Mouse (Mus musculus) layer of hippocampus, adult 11-12 months (tissue): Measurements from ENCODE around the gene Stambpl1.

Experiments used
- DNase-seq: peaks from one replicate; pipeline ENCODE4 v3.0.0; 2022; ENCODE audit warnings: low spot score

Stambpl1 gene

DNA sequence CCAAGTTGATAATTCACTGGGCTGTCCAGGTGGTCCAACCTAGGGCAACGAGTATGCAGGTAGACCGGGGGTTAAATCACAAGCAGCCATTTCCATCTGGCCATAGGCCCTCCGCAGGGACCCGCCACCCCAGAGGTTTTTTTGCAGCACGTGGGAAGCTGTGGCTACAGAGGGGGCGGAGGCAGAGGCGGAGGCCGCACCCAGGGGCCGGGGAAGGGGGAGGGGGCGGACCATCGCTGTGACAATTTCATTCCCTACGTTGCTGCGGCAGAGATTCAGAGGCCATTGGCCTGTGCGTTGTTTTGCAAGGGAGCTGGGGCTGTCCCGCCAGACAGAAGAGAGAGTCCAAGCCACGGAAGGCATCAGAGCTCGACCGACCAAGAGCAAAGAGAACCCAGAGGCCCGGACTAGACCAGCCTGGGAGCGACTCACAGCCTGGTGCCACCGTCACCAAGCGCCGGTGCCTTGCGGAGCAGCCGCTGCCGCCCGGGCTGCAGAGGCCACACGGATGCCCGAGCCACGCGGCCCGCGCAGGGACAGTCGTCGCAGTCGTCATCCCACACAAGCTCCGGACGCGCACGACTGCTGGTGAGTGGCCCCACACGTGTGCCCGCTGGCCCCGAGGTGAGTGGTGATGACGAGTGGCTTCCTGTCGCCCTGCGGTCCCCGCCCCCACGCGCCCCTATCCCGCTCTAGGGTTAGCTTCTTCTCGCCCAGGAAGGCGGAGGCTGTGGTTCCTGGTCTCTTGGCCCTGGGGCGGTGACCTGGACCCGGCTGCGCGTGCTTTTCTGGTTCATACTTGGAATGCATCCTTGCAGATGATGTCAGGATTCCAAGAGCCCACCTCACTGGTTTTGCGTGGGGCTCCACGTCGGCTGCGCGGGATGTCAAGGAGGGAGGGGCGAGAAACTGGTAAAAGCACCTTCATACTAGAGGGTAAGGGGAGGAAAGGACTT, at the start of gene Stambpl1:
Gene Stambpl1 (plus strand): TSS at position 222 of the 956 bp plus-strand sequence.
- peak; percentile 71 for DNase-seq

DNA sequence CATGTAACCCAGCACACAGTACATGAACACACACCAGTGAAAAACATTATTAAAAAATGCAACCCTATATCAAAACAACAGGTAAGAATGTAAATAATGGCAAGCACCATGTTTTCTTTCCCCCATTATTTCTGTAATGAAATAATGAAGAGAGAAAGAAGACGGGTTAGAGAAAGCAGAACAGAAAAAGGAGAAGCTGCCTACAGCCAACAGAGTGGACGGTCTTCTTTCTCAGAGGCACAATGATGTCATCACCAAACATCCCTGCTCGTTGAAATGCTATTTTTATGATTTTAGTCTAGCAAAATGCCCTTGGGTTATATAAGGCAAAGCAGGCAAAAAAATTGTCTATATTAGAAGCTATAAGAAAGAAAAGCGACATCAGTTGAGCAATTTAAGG, 43.6 kb upstream of the Stambpl1 start:
- DNase-seq = no peak

DNA sequence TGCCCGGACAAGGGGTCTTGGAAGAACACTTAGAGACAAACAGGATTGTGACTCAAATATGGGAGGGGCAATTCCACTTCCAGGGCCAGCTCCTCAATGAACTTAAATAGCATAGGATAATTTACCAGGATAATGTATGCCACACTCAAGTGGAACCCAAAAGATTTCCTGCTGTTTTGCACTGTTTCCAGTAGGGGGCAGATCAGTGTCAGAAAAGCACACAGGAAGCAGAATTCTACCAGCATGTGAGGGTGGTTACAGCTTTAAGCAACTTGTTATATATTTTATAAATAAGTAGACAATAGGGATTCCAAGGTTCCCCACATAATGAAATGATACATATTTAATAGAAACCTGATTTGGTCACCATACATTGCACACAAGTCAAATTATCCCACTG, 40.1 kb upstream of the Stambpl1 start:
- peak; percentile 15 for DNase-seq

DNA sequence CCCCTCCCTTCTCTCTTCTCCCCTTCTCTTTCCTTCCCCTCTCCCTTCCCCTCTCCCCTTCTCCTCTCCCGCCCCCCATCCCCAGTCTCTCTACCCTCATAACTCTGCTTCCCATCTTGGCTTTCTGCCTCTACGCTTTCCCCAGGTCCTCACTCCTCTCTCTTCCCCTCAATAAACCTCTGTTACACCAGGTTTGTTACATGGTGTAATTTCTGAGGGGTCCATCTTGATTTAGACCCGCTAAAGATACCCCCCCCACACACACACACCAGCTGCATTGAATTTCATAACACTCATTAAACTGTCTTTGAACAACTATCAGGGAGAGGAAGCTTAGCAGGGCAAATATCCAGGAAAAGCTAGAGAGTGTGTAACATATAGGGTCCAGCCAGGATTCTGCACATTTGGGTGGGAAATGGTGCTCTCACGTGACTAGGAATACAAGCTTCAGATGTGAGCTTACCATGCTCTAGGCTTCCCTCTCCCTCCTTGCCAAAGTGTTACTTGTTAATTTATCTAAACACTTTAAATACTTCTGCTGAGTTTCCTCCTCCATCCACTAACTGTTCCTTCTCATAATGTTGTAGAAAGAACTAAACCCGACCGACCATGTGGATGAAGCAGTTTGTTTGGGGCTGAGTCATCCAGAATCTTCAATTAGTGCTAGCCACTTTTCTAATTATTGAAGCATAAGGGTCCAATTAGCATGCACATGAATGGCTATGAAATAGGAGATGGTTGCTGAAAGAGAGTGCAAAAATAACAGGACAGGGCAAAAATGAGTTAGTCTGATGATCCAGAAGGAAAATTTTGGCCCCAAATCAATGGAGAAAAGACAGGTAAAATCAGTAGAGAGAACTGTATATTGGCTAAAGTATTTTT, 38.5 kb upstream of the Stambpl1 start:
- no peak for DNase-seq

DNA sequence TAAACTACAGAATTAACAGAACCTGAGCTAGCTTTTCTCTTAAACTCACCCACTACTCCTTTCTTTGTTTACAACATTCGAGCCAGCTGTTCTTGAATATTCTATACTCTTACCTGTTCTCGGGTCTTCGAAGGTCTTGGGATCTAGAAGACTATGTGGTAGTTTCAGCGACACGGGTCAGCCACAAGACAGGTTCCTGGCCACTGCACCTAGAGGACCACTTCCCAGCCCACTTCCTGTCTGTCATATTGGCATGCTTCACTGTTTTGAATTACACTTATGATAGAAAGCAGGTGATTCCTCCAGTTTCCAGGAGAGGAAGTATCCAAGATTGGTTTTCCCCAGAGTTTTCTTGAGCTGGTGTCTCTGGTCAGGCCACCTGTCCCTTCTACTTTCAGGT, 29.3 kb upstream of the Stambpl1 start:
- DNase-seq = no peak

DNA sequence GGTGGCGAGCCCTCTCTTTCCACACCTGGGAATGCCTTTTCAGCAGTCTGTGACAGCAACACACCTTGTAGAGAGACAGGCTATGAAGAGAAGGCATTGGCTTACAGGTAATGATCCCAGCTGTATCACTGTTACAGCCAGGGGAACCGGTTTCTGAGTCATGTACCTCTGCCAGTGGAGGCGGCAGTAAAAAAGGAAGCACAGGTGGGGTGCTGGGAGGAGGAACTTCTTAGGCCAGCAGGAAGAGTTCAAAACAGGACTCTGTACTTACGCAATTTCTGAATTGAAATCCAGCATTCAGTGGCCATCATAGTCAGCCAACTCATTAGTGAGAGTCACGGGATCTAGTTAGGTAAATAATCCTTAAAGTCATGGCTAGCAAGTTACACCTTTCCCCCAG, 26.1 kb upstream of the Stambpl1 start, which contains the start of gene Ankrd22:
Gene Ankrd22 (minus strand): TSS at position 163 of the 400 bp plus-strand sequence.
- no peak for DNase-seq

DNA sequence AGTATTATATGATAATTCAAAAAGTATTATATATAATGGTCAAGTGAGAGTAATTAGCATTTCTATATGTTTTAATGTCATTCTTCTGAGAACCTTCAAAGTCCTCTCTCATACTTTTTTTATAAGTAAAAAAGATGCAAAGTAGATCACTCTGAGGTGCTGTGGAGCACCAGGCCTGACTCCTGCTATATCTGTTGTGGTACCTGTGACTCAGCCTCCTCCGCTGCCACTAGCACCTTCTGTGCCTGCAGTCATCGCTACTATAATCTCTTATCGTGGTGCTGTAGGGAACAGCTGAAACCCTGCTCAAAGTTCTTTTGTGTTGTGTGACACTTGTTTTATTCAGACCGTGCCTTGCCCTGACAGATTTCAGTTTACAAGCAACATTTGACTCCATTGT, 25.6 kb upstream of the Stambpl1 start:
- no peak for DNase-seq

DNA sequence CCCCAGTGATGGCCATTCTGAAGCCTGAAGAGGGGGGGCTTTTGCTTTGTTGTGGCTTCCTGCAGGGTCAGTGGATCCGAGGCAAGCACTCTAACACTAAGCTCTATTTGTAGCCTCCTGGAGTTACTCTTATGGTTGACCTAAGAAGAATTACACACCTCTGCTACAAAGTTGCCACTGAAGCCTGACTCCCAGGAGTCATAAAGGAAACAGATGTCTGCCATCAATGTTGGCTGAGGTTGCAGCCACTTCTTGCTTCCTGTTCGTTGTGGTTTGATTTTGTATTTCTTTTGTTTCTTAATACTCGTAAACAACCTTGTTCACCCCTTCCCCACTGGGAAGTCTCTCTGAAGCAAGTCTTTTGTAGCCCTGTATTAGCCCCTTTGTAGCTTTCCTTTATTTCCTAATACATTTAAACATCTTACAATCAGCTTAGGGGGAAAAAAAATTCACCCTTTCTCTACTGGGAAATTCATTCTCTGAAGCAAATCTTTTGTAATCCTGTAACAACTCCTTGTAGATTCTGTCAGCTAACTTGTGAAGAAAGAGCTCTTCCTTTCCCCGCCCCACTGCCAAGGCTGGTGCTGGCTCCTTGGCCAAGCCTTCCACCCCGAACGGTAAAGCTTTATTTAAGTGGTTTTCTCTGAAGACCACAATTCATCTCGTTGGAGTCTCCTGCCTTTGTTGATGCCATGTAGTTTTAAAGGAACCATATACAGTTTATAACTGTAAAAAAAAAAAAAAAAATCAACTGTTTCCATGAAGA, 23.9 kb upstream of the Stambpl1 start:
- DNase-seq = no peak

DNA sequence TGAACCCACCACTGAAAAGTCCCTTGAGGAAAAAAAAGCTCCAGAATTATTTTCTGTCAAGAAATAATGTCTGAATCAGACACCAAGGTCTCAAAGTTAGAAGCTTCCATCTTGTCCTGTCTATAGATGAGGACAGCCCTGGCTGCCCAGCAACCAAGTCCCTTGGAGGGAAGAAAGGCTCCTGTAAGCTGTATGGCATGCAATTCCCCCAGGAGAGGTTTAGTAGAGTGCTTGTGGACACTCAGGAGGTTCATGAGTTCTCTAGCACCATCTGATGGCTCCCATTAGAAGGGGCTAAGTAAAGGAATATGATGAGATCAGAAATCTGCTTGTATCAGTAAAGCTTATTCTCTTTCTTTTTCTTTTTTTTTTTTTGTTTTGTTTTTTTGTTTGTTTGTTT, 22.9 kb upstream of the Stambpl1 start:
- DNase-seq = no peak

DNA sequence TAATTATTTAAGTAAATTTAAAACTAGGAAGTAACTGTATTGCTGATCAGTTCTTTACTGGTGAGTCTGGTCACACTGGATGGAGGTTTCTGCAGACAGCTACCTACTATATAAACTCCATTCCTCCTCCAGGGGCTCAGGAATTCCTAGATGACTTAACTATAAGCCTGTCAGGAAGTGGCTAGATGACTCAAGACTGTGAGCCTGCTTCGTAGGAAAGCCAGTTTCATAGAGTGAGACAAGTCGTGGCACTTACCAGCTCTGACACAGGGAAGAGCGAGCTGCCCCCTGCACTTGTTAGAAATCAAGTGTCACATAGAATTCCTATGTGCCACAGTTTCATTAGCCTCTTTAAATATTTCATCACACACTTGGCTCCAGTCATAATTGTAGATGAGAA, 20.9 kb upstream of the Stambpl1 start:
- no peak for DNase-seq

DNA sequence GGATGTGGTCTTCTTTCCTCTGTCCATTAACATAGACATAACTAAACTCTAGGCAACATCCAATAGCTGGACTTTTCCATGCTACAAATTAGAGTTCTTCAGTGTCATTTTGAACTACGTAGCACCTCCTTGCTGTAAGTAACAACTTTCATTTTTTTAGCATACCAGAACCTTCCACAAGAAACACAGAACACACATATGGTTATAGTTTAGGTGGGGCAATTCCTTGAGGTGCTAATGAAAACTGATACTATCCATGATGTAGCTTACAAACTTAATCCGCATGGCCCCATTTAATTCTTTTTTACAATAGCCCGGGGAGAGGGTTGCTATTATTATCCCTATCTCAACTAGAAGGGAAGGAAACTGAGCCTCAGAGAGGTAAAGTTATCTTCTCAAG, 18.0 kb upstream of the Stambpl1 start:
- DNase-seq = no peak

DNA sequence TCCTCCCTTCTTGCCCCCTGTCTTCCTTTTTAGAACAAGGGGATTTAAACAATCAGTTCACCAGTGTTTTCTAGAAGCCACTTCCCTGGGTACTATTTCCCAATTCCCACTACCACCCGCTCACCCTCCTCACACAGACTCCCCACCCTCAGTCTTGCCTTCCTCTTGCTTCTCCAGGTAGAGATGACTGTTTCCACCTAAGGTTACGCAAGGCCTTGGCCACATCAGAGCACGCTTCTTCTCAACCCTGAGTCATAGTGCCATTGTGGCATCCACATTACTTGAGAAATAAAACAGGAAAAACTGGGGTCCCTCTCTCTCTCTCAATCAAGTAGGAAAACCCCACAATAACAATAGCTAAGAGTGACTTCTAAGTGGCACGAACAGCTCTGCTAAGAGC, 12.9 kb upstream of the Stambpl1 start:
- no peak for DNase-seq

DNA sequence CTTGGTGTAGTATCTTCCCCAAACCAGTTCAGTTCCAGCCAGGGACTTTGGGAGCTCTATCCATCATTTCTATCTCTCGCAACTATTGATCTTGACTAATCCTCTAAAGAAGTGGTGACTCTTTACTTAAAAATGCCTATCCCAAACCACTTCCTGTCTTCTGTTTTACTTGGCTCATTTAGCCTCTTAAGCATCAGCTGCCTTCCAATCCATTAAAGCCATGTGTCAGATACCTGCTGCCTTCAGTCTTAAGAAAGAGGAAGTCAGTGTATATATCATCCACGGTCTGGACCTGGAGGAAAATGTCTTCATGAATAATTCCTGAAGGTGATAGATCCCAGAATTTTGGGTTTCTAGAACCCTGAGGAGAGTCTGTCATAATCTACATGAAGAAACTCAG, 11.7 kb upstream of the Stambpl1 start:
- DNase-seq = no peak

DNA sequence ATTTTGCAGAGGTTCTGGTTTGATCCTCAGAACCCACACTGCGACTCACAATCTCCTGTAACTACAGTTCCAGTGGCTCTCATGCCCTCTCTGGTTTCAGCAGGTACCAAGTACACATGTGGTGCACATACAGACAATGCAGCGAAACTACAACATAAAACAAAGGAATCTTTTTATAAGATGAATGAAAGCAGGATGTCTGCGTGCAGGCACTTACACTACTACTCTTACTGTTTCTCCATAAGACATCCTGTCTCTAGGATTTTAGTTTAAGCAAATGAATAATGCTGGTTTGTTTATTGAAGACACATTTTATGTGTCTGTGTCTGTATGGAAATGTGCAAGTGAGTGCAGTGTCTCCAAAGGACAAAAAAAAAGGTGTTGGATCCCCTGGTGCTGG, 10.8 kb upstream of the Stambpl1 start:
- DNase-seq = no peak

DNA sequence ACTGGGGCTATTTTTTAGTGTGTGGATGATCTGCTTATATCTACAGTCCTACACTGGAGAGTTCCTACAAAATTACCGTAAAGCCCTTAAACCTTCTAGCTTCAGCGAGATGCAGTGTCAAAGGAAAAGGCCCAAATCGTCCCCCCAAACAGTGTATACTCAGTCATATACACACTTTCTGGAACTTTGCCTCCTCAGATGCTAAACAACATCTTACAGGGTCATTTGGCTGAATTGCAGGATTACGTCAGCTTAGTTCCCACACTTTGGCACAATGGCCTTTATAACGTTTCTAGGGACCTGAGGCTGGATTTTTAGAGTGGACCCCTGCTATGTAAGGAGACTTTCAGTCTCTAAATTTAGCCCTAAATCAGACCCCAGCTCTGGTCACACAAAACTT, 9.5 kb upstream of the Stambpl1 start:
- no peak for DNase-seq

DNA sequence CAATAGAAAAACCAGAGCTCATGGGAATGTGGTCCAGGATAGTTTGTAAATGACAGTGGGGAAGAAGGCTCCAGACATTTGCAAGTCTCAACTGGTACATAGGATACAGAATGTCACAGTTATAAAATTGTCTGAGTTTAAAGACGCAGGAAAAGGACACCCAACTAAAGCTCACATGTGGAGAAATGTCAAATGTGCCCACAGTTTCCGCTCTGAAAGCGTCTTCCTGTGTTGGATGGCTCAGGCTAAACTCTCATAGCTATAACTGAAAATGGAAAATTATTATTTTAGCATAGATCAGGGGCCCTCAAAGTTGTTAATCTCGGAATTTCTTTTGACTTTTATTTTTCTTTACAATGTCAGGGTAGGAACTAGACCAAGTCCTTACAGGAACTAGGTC, 5.2 kb upstream of the Stambpl1 start:
- DNase-seq = no peak

DNA sequence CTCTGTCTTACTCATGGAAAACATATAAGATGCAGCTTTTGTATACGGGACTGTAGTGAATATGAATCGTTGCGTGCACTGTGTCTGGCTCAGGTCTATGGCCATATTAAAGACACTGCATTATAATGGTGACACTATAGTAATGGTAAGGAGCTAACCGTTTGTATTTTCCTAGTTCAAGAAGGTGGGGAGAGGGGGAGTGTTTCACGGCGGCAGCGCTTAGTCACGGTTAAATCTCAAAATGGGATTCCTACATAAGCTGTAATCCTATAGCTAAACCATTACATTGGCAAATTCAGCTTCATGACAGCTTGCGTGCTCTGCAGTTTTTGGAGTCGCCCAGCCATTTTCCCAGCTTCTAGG, 403 bp upstream of the Stambpl1 start:
- no peak for DNase-seq

DNA sequence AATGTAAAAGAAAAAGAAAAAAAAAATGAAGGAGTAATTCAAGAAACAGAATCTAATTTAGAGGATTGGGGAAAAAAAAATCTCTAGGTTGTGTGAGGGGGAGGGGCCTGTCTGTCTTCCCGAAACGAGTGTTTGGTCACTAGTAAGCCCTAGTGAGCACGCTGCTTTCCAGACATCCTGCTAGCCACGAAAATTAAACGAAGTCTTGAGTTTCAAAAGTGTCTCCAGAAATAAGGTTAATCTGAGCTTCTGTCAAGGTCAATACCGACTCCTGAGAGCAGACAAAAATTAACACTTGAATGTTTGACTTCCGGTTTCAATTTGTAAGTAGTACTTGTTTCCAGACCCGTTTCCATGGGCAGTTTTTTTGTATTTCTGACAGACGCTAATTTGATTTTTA, 1.1 kb downstream of the Stambpl1 start:
- peak; percentile 44 for DNase-seq

DNA sequence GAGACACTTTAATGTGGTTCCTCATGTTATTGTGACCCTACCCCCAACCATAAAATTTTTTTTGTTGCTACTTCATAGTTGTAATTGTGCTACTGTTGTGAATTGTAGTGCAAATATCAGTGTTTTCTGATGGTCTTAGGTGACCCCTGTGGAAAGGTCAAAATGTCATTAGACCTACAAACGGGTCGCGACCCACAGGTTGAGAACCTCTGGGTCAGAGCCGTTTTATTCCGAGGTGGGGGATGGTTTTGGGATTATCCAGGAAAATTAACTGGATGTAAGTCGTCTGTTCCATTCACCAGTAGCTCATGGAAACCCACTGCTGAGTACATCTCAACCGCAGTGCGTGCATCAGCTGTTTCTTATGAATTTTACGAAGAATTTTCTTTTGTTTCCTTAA, 1.7 kb downstream of the Stambpl1 start:
- no peak for DNase-seq

DNA sequence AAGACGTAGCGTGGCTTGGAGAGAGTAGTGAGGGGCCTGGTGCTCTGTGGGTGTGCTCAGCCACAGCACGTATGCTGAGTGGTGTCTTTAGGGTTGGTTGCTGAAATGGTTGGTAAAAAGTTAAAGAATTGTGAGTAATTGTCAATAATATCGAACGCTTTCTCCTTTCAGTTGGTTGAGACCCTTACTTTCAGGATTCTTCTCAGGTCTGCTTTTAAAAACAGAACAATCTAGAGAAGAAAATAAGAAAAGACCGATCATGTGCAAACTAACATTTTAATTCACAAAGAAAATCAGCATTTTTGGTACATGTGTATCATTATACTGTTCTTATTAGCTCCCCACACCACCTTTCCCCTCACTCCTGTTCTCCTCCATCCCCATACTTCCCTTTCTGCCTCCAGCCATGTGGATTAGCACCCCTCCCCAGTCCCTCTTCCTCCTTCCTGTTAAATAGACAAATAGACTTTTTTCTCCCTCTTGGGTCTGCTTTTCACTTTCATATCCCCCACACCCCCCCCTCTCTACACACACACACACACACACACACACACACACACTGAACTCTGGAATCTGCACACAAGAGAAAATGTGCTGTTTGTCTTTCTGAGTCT, 2.2 kb downstream of the Stambpl1 start:
- DNase-seq = no peak

DNA sequence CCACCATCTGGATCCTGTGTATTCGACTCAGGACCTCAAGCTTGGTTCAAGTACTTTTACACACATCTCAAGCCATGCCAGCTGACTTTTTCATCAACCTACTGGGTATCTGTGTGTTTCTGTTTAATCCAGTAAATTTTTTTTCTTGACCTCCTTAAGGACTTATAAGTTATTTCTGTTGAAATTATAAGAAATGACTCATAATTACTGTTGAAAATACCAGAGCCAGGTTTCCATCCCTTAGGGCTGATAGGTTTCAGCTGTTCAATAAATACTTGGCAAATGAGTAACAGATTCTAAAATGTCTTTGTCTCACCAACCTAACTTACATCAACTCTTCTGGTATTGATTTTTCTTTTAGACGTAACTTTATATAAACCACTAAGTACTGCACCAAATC, 3.0 kb downstream of the Stambpl1 start:
- DNase-seq = no peak

DNA sequence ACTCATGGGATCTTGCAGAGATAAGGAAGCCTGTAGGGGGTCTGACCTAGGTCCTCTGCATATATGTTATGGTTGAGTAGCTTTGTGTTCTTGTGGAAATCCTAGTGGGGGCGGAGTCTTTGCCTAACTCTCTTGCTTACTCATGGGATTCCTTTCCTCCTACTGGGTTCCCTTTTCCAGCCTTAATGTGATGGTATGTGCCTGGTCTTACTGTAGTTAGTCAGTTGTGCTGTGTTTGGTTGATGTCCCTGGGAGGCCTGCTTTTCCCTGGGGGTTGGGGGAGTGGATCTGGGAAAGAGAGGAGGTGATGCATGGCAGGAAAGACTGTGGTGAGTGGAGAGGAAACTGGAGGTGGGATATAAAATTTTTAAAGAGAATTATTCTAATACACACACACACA, 6.0 kb downstream of the Stambpl1 start:
- DNase-seq = no peak
